Mouse (Mus musculus) cerebellum, adult 9-10 months (tissue): Measurements from ENCODE around the gene Gm20772.
"Not testable (repeated sequence)": the region's sequence is repeated elsewhere in the genome, so short reads cannot be mapped to it uniquely, and the experiment has no call there.

ENCODE experiments used
- DNase-seq: peaks from one replicate; pipeline ENCODE4 v3.0.0; 2022

Gm20772 gene

GRCm38 (mm10) chrY:17874441-17874840 lies at the start of gene Gm20772, which contains the start of gene Gm20831:
Gm20772 (plus strand) TSS chrY:17874741.
Gm20831 (plus strand) TSS chrY:17874741.
- not testable (repeated sequence) for DNase-seq

- not testable (repeated sequence) for DNase-seq
These were observed 28.4 kb upstream of the Gm20772 start, which contains the start of gene Gm21904 for GRCm38 (mm10) chrY:17846166-17846565. Gm21904 (minus strand) TSS chrY:17846266.
